Mouse (Mus musculus) ES-E14 (cell line): ENCODE data around the gene Slco2a1. TPM values are rescaled to one million over a fixed set of nuclear protein-coding genes. Genes with fewer than 3 reads are reported as not detected.

Experiments
- DNase-seq: peaks from one replicate; pipeline ENCODE4 v3.0.0-alpha.2; 2013; ENCODE audit warnings: low read depth, low spot score
- H3K27ac ChIP-seq: 2 replicates; pipeline ENCODE4 v1.5.1; 2012; ENCODE audit warnings: low read depth, mild to moderate bottlenecking, low read length, moderate library complexity, mixed read lengths; ENCODE audit not compliant: poor library complexity, insufficient read depth, severe bottlenecking
- H3K36me3 ChIP-seq: 2 replicates; pipeline ENCODE4 v1.6.1; 2012; ENCODE audit warnings: mild to moderate bottlenecking, low read length, moderate library complexity, mixed read lengths; ENCODE audit not compliant: control insufficient read depth, poor library complexity, insufficient read depth, severe bottlenecking
- H3K4me1 ChIP-seq, 2 experiments: fragments of 150-350 bp in 1 of 2; sonication (generic) in 1 of 2; 2 replicates each; pipeline ENCODE4 v1.6.1; 2012; ENCODE audit warnings: low read length in 2 of 2, mild to moderate bottlenecking in 1 of 2, mixed read lengths in 1 of 2; ENCODE audit not compliant: control insufficient read depth in 2 of 2, insufficient read depth in 2 of 2, poor library complexity in 1 of 2
- H3K4me3 ChIP-seq, 2 experiments: fragments of 150-350 bp in 1 of 2; sonication (generic) in 1 of 2; 2 replicates each; pipeline ENCODE4 v1.5.1; 2012; ENCODE audit warnings: low read length in 2 of 2, low read depth in 1 of 2, mild to moderate bottlenecking in 1 of 2, mixed read lengths in 1 of 2; ENCODE audit not compliant: insufficient read depth in 1 of 2, poor library complexity in 1 of 2, severe bottlenecking in 1 of 2
- H3K9ac ChIP-seq: 2 replicates; pipeline ENCODE4 v1.6.1; 2012; ENCODE audit warnings: low read depth, mild to moderate bottlenecking, low read length, mixed read lengths; ENCODE audit not compliant: poor library complexity, insufficient read depth, severe bottlenecking
- H3K9me3 ChIP-seq: fragments of 150-350 bp; sonication (generic); 2 replicates; pipeline ENCODE4 v1.6.1; 2012; ENCODE audit warnings: low read depth, mild to moderate bottlenecking, low read length; ENCODE audit not compliant: control insufficient read depth, insufficient read depth
- CHD2 ChIP-seq: IDR thresholded peaks from 2 replicates; pipeline ENCODE4 v1.6.1; 2014; ENCODE audit warnings: mild to moderate bottlenecking, low read depth, low read length, inconsistent platforms
- HCFC1 ChIP-seq: IDR thresholded peaks from 2 replicates; pipeline ENCODE4 v1.6.1; 2012; ENCODE audit warnings: low read length, inconsistent platforms, borderline replicate concordance; ENCODE audit not compliant: insufficient read depth
- MAFK ChIP-seq: IDR thresholded peaks from 2 replicates; pipeline ENCODE4 v1.6.1; 2014; ENCODE audit warnings: mild to moderate bottlenecking, low read depth, low read length, inconsistent platforms; ENCODE audit not compliant: insufficient read depth
- ZC3H11A ChIP-seq: IDR thresholded peaks from 2 replicates; pipeline ENCODE4 v1.6.1; 2012; ENCODE audit warnings: low read depth, mild to moderate bottlenecking, inconsistent platforms, low read length, borderline replicate concordance
- ZNF384 ChIP-seq: IDR thresholded peaks from 2 replicates; pipeline ENCODE4 v1.6.1; 2012; ENCODE audit warnings: low read depth, low read length, inconsistent platforms
- in situ Hi-C, 2 experiments: fragments of 600-800 bp; cut with MboI; formaldehyde crosslinking; loops; one replicate each; pipeline ENCODE4 v1.15.1; 2025; ENCODE audit warnings: low sequenced_read_pairs in 2 of 2, inconsistent platforms in 1 of 2; ENCODE audit not compliant: unreplicated experiment in 2 of 2
- total RNA-seq: library from RNA; depleted of rRNA; stranded (reverse); fragments of 300-350 nt; gene quantifications from 2 replicates; pipeline ENCODE4 v1.2.3, GENCODE M21; 2012

Gene Slco2a1
- total RNA-seq, 1 experiment, result 2.2 TPM

- H3K9ac ChIP-seq, result no peak overlapping the region
- no peak overlapping the region for H3K27ac ChIP-seq
- no peak for DNase-seq
- in situ Hi-C loops, result no loop called here
- H3K9me3 ChIP-seq, result no peaks in the 10 kb centered on the region
- H3K4me3 ChIP-seq, result no peak overlapping the region
- H3K4me1 ChIP-seq, result peaks cover 2 to 7% of the 10 kb centered on the region in 2 experiments; a peak in 2 of 4 replicates
- no peaks in the 10 kb centered on the region for H3K36me3 ChIP-seq
- TF ChIP-seq ZC3H11A, result no peak
Measured at GRCm38 (mm10) chr9:103027150-103027889, 38.8 kb downstream of the Slco2a1 start.

- TF ChIP-seq ZNF384 (no peak), HCFC1 (no peak), CHD2 (no peak), ZC3H11A (no peak), MAFK (no peak)
- no peak overlapping the region for H3K27ac ChIP-seq
- DNase-seq, result no peak
- no peaks in the 10 kb centered on the region for H3K36me3 ChIP-seq
- no peaks in the 10 kb centered on the region for H3K9me3 ChIP-seq
- H3K9ac ChIP-seq, result no peak overlapping the region
- peaks cover 2 to 10% of the 10 kb centered on the region in 2 experiments; a peak in 2 of 4 replicates for H3K4me1 ChIP-seq
- in situ Hi-C loops, result no loop called here
- no peak overlapping the region for H3K4me3 ChIP-seq
Measured at GRCm38 (mm10) chr9:103029012-103029411, 40.5 kb downstream of the Slco2a1 start.

- Histone ChIP-seq H3K4me1 (peaks cover 2 to 10% of the 10 kb centered on the region in 2 experiments; a peak in 2 of 4 replicates), H3K4me3 (no peak overlapping the region), H3K9me3 (no peaks in the 10 kb centered on the region), H3K36me3 (no peaks in the 10 kb centered on the region), H3K9ac (no peak overlapping the region), H3K27ac (no peak overlapping the region)
- in situ Hi-C loops, result no loop called here
- no peak for DNase-seq
- TF ChIP-seq ZC3H11A (no peak), HCFC1 (no peak), CHD2 (no peak), ZNF384 (no peak), MAFK (no peak)
Measured at GRCm38 (mm10) chr9:103030041-103030440, 41.5 kb downstream of the Slco2a1 start.

DNA sequence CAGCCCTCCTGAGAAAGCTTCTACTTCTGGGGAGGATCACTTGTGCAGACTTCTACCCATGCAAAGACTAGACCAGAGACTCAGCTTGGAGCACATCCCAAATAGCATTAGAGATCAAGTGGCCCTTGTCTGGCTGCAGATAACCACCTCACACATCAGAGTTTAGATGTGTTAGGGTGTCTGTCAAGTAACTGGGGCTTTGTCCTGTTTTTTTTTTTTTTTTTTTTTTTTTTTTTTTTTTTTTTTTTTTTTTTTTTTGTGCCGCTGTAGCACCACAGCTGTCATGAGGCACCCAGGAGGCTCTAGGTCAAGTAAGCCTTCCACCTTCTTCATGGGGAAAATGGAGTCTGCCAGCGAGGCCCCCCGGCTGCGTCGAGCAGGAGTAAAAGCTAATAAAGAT lies 42.7 kb downstream of the Slco2a1 start:
- Histone ChIP-seq H3K27ac (no peak overlapping the region), H3K4me1 (peaks cover 2 to 10% of the 10 kb centered on the region in 2 experiments; a peak in 2 of 4 replicates), H3K4me3 (no peak overlapping the region), H3K9me3 (no peaks in the 10 kb centered on the region), H3K36me3 (no peaks in the 10 kb centered on the region), H3K9ac (no peak overlapping the region)
- peak; percentile 85 for TF ChIP-seq ZNF384
- TF ChIP-seq ZC3H11A, result no peak
- in situ Hi-C loops, result no loop called here
- DNase-seq, result no peak

GRCm38 (mm10) chr9:103032193-103032592 lies 43.7 kb downstream of the Slco2a1 start:
- in situ Hi-C loops, result no loop called here
- H3K9me3 ChIP-seq, result no peaks in the 10 kb centered on the region
- no peak overlapping the region for H3K27ac ChIP-seq
- peaks cover 2 to 10% of the 10 kb centered on the region in 2 experiments; a peak in 2 of 4 replicates for H3K4me1 ChIP-seq
- H3K4me3 ChIP-seq, result no peak overlapping the region
- no peaks in the 10 kb centered on the region for H3K36me3 ChIP-seq
- DNase-seq, result no peak
- TF ChIP-seq MAFK (no peak), ZNF384 (no peak), ZC3H11A (no peak), CHD2 (no peak), HCFC1 (no peak)
- no peak overlapping the region for H3K9ac ChIP-seq
